Mouse (Mus musculus) lung, postnatal 0 days (tissue): ENCODE measurements at regions not wholly inside any gene's neighbourhood (a gene's known extent, or its start where the extent isn't known, plus 50 kb on each side); places are given as distances from the start of the nearest gene placed in this dataset.

Experiments used
- CTCF ChIP-seq: IDR thresholded peaks from 2 replicates; pipeline ENCODE4 v1.5.1; 2016; ENCODE audit warnings: antibody characterized with exemption, mild to moderate bottlenecking
- EP300 ChIP-seq: IDR thresholded peaks from 2 replicates; pipeline ENCODE4 v1.6.1; 2016; ENCODE audit warnings: antibody characterized with exemption, mild to moderate bottlenecking, control low read depth

- TF ChIP-seq CTCF, result no peak
- no peak for TF ChIP-seq EP300
These were observed 210.3 kb upstream of the Actbl2 start for GRCm38 (mm10) chr13:111044328-111045002.
